Mouse (Mus musculus) myocyte (in vitro differentiated cells): ENCODE results near the gene Htr1b.

Source experiments
- MAX ChIP-seq: IDR thresholded peaks from one replicate; pipeline ENCODE4 v1.6.1; 2011; ENCODE audit warnings: low read depth, mild to moderate bottlenecking, control low read depth
- MYOD1 ChIP-seq, 3 experiments: IDR thresholded peaks; one replicate each; pipeline ENCODE4 v1.6.1; 2011; ENCODE audit warnings: control low read depth in 2 of 3, low read depth in 2 of 3, mild to moderate bottlenecking in 2 of 3, moderate library complexity in 1 of 3; ENCODE audit not compliant: insufficient read length in 2 of 3, control insufficient read depth in 1 of 3
- POLR2A ChIP-seq: IDR thresholded peaks from one replicate; pipeline ENCODE4 v1.6.1; 2011; ENCODE audit warnings: low read depth, mild to moderate bottlenecking, control low read depth, moderate library complexity; ENCODE audit not compliant: insufficient read length
- POLR2AphosphoS2 ChIP-seq: IDR thresholded peaks from one replicate; pipeline ENCODE4 v1.6.1; 2011; ENCODE audit warnings: low read depth, control low read depth; ENCODE audit not compliant: insufficient read length
- USF1 ChIP-seq: IDR thresholded peaks from one replicate; pipeline ENCODE4 v1.6.1; 2011; ENCODE audit warnings: low read depth, mild to moderate bottlenecking, control low read depth, moderate library complexity

GRCm38 (mm10) chr9:81632736-81633436, 742 bp downstream of the Htr1b start:
- TF ChIP-seq POLR2A (peak; percentile 43), POLR2AphosphoS2 (no peak), MAX (no peak), USF1 (no peak), MYOD1 (IDR thresholded peaks at IDR 0.05; ENCODE audit: control insufficient read depth in 1 of 3, insufficient read length in 2 of 3, low read depth in 2 of 3) (peak in 2 of 3 experiments; percentile 27 to 31)
